Mouse (Mus musculus) heart, postnatal 4 days (tissue): Measurements from ENCODE around the gene Pum1. TPM values are rescaled to one million over a fixed set of nuclear protein-coding genes. Genes with fewer than 3 reads are reported as not detected.
A peak's percentile ranks its signal among the peaks of the same experiment; 100 is the strongest.

ENCODE experiments used
- DNase-seq: peaks from one replicate; pipeline ENCODE4 v3.0.0; 2021
- total RNA-seq, 2 experiments: library from RNA; stranded (reverse); gene quantifications; 2 replicates each; pipeline ENCODE4 v1.2.3; 2021

The Pum1 gene
- total RNA-seq, 2 experiments from 2014 or later = 64.1 to 67.2 TPM

GRCm38 (mm10) chr4:130792376-130793179 is 129.5 kb downstream of the Pum1 start, which contains the start of gene Sdc3:
TSS of gene Sdc3 (plus strand) at chr4:130792537.
- peak; percentile 54 for DNase-seq

GRCm38 (mm10) chr4:130793180-130793501 is 130.0 kb downstream of the Pum1 start:
- no peak for DNase-seq

DNA sequence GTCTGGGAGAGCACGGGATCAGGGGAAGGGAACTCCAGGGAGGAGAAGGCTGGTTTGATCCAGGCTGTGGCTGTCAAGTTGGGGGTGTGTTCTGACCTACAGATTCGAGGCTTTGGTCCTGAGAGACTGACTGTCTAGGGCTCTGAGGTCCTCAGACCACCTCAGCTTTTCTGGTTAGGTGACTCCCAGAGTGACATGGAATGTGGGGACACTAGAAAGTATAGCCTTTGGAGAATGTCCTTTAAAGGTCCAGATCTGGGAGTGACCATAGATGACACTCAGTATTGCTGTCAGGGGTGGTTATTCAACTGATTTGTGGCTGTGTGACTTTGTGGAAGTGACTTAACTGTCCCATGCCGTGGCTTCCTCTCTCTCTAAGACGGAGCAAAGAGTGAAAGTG is 131.7 kb downstream of the Pum1 start:
- no peak for DNase-seq

- DNase-seq = no peak
These were observed 132.8 kb downstream of the Pum1 start for GRCm38 (mm10) chr4:130795970-130796369.

DNA sequence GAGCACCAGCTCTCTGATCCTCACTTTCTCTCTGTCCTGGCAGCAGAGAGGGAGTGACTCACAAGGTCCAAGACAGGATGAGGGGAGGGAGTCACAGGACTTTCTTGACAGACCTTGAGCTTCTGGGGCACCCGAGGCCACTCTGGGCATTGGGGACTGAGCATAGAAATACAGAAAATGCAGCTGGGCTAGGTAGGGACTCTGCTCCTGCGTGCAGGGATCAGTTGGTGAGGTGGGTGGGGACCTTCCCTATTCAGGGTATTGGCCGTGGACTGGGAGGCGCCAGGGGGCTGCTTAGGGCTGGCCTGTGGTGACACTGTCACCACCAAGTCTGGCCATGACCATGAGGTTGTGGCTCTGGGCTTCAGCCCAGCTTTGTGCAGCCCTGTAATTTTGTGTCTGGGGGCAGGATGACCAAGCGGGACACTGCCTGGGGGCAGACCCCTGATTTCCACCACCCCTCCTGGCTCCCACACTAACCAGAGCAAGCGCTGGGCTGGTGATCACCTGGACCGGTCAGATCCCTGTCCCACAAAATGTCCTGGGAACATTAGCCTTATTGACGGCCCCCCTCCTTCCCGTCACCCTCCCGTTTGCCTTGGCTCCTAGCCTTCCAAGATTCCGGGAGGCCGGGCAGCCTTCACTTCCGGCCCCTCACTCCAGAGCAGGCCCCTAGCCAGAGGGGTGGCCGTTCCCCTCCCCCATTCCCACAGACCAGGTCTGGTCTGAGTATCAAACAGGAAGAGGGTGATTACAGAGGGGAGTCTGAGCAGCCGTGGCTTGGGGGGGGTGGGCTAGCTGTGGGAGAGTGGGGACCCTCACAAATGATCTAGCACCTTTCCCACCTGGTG is 134.3 kb downstream of the Pum1 start:
- peak; percentile 67 for DNase-seq

DNA sequence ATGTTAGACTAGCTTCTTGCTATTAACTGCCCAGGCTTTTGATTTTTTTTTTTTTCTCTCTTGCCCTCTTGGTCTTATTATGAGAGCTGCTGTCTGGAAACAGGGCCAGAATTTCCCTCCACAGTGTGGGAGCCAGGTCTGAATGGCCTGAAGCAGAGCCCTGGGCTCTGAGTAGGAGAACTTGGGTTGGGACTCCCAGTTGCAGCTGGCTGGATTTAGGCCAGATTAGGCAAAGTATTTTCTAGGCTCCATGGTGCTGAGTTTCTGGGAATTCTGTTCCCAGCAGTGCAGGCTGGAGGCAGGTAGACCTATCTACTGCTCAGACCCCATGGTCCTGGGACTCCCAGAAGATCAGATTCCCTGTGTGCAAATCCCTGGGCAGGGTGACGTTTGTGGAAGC is 135.3 kb downstream of the Pum1 start:
- DNase-seq = peak; percentile 38

- peak; percentile 64 for DNase-seq
These were observed 136.0 kb downstream of the Pum1 start for GRCm38 (mm10) chr4:130799118-130799517.

DNA sequence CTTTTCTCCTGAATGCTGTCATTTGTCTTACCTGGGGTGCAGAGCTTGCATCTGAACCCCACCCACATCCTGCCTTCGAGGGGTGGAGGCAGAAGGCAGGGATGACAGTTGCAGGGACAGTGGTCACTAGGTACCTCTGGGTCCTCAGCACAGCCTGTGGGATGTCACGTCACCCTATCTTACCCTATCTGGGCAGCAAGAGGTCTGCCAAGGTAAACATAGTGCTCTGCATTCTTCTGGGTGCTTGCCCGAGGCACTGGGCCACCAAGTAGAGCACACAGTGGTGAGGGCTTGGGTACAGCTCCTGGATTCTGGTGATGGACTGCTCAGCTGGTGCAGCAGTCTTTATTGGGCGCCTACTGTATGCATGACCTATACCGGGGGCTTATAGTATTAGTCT is 136.5 kb downstream of the Pum1 start:
- no peak for DNase-seq

GRCm38 (mm10) chr4:130800147-130800546 is 137.0 kb downstream of the Pum1 start:
- DNase-seq = no peak

GRCm38 (mm10) chr4:130801198-130801597 is 138.1 kb downstream of the Pum1 start:
- DNase-seq = no peak

DNA sequence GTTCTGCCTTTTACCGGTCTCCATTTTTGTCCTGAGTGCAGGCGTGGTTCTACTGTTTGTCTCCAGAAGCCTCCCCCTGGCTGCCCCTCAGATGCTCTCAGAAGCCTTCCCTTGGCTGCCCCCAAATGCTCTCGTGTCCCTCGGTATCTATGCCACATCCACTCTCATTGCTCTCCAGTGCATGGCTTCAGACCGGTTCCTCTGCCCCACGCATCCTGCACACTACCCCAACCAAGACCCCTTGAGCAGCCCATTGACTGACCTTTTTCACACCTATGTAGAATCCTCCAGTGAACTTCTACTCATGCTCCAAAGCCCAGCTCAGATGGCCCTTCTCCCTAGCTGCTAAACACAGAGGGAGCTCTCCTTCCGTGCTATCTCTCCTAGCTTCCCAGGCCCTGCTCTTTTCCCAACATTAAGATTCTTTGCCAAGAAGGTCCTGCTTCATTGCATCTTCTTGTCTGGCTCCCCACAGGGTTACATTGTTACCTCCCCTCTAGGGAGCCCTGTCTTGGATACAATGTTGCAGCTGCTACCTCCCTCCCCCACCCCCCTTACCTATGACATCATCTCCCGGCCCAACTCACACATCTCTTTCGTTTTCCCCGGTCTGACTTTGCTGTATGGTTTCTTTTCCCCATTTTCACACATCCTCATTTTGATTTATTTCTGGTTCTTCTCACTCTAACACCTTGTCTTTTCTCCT is 138.7 kb downstream of the Pum1 start:
- DNase-seq = peak; percentile 37

DNA sequence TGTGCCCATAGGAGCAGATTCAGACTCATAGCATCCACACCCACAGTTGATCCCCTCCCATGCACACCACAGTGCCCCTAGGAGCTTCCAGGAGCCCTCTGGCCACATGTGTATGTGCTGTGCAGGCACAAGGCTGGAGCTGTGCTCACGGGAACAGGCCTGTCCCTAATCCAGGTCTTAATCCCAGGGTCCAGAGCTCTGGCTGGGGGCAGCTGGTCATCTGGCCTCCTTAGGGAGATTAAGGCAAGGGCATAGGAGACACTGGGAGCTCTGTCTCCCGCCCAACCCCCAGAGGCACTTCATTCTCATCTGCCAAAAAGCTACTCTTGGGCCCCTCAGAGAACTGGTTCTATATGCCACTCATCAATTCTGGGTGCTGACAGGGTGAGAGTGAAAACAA is 140.5 kb downstream of the Pum1 start:
- DNase-seq = no peak

GRCm38 (mm10) chr4:130804292-130804691 is 141.2 kb downstream of the Pum1 start:
- DNase-seq = no peak

- DNase-seq = peak; percentile 54
These were observed 141.7 kb downstream of the Pum1 start for GRCm38 (mm10) chr4:130804771-130805361.

DNA sequence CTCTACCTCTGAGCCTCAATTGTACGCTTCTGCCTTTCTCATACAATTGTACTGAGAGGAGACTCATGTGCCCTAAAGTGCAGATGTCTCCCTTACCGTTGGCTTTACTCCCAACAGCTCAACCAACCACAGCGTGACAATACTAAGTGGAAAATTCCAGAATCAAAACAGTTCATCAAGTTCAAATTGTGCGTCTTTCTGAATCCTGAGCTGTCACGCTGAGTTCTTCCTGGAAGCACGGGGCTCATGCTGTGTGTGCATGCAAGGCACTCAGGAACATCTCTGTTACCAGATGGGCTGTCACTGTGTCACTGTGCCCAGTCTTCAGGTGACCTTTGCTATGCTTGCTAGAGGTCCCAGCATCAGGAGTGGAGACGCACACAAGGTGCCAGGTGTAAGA is 142.6 kb downstream of the Pum1 start:
- no peak for DNase-seq

DNA sequence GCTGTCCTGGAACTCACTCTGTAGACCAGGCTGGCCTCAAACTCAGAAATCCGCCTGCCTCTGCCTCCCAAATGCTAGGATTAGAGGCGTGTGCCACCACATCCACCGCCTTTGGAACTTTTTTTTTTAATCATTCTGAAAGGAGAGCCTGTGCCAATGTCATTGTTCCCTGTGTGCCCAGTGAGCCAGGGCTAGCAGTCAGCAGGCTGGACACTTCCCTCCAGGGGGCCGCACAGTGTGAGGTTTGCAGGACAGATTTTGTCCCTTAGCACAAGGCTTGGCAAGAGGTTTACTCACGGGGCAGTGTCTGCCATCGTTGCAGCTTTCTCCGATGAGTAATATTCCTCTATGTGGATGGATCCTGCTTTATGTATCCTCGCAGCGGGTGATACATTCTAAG is 143.6 kb downstream of the Pum1 start:
- no peak for DNase-seq

DNA sequence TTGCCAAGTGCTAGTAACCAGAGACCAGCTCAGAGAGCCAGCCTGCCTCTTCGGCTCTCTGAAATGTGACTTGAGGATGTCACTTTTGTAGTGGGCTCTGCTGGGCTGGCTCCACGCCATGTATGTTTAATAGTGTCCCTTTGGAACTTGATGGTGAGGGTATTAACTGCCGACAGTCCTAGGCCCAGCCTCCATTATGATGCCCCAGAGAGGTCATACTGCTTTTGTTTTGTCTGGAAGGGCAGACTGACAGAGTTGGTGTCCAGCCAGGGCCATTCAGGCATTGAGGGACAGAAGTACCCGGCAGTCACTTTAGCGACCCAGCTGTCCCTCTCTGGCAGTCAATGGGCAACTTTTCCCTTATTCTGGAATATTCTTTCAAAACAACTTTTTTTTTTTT is 146.7 kb downstream of the Pum1 start:
- DNase-seq = no peak

GRCm38 (mm10) chr4:130810845-130811244 is 147.7 kb downstream of the Pum1 start:
- no peak for DNase-seq

DNA sequence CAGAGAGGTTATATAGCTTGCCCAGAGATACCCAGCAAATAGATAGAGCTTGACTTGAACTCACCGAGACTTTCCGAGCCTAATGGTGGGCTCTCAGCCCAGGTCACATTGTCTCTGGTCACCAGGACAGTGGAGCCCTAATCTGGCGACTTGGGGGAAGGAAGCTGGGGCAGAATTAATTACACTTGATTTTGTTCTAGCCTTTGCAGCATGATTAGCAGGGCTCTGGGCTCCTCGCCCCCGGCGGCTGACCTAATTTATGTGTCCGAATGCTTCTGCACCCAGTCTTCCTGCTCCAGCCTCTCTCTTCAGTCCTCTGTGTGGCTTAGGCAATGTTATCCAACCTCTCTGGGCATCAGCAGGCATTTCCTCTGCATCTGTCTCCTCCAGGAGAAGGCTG is 148.3 kb downstream of the Pum1 start:
- DNase-seq = no peak

GRCm38 (mm10) chr4:130813958-130814357 is 150.8 kb downstream of the Pum1 start:
- no peak for DNase-seq

GRCm38 (mm10) chr4:130814742-130815330 is 151.7 kb downstream of the Pum1 start:
- no peak for DNase-seq

DNA sequence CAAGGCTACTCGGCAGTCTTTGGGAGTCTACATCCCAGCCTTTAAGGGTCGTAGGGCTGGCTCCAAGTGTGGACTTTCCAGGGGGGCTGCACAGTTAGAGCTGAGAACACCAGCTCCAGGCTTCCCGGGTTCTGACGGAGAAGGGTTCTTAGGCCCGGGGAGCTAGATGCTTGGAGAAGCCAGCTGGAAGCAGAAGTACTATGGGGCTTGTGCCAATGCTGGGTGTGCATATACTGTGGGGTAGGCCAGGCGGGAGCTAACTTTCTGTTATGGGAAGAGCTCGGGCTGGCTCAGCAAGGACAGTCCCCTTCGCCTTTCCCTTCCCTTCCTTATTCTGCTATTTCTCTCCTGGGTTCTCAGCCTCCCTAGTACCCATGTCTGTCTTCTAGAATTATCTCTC is 152.7 kb downstream of the Pum1 start:
- DNase-seq = no peak
